Mouse (Mus musculus) midbrain, postnatal 0 days (tissue): Measurements from ENCODE around the gene Fancl. TPM values are rescaled to one million over a fixed set of nuclear protein-coding genes. Genes with fewer than 3 reads are reported as not detected.

Source experiments
- ATAC-seq: fragments of 200-750 bp; cut with Nextera tagmentation; 2 replicates; pipeline ENCODE4 v1.8.0; 2017; ENCODE audit warnings: moderate number of reproducible peaks, mild to moderate bottlenecking, moderate TSS enrichment, moderate library complexity; ENCODE audit not compliant: low FRiP score
- DNase-seq: peaks from one replicate; pipeline ENCODE4 v3.0.0-alpha.2; 2015; ENCODE audit warnings: low spot score
- H3K27ac ChIP-seq: fragments of 300-500 bp; sonication (generic); 2 replicates; pipeline ENCODE4 v1.5.1; 2014; ENCODE audit warnings: low read depth, mild to moderate bottlenecking, low read length, mixed read lengths
- H3K27me3 ChIP-seq: fragments of 300-500 bp; sonication (generic); 2 replicates; pipeline ENCODE4 v1.6.1; 2014; ENCODE audit warnings: low read length, control low read depth, mixed read lengths; ENCODE audit not compliant: insufficient read depth
- H3K36me3 ChIP-seq: fragments of 300-500 bp; sonication (generic); 2 replicates; pipeline ENCODE4 v1.6.1; 2014; ENCODE audit warnings: low read length, control low read depth, mixed read lengths; ENCODE audit not compliant: insufficient read depth
- H3K4me1 ChIP-seq: fragments of 300-500 bp; sonication (generic); 2 replicates; pipeline ENCODE4 v1.6.1; 2014; ENCODE audit warnings: mild to moderate bottlenecking, control low read depth, antibody characterized with exemption, low read length, mixed read lengths; ENCODE audit not compliant: insufficient read depth
- H3K4me2 ChIP-seq: fragments of 300-500 bp; sonication (generic); 2 replicates; pipeline ENCODE4 v1.6.1; 2014; ENCODE audit warnings: low read depth, mild to moderate bottlenecking, low read length, mixed read lengths; ENCODE audit not compliant: poor library complexity, severe bottlenecking
- H3K4me3 ChIP-seq: fragments of 300-500 bp; sonication (generic); 2 replicates; pipeline ENCODE4 v1.5.1; 2014; ENCODE audit warnings: low read depth, mild to moderate bottlenecking, low read length, moderate library complexity
- H3K9ac ChIP-seq: fragments of 300-500 bp; sonication (generic); replicated peaks from 2 replicates; pipeline ENCODE4 v1.6.1; 2014; ENCODE audit warnings: mild to moderate bottlenecking, low read length, moderate library complexity, mixed read lengths; ENCODE audit not compliant: poor library complexity, severe bottlenecking
- H3K9me3 ChIP-seq: fragments of 300-500 bp; sonication (generic); 2 replicates; pipeline ENCODE4 v1.6.1; 2016; ENCODE audit warnings: low read length, control low read depth
- CTCF ChIP-seq: IDR thresholded peaks from 2 replicates; pipeline ENCODE4 v1.5.1; 2016; ENCODE audit warnings: antibody characterized with exemption, mild to moderate bottlenecking
- WGBS: fragments of 180-500 bp; shearing (Covaris S2); extraction: QIAGEN DNeasy Blood & Tissue Kit; methylation state at CpG from one replicate; pipeline ENCODE4 v1.1.7; 2014; 5-methylcytosine and 5-hydroxymethylcytosine counted together
- polyA plus RNA-seq: library from polyadenylated mRNA; unstranded; fragments of >200 nt; fragmentation: Nextera tagmentation; extraction: Ambion mirVana; gene quantifications from 2 replicates; pipeline ENCODE4 v1.2.1, GENCODE M21; 2015
- total RNA-seq: library from RNA; depleted of rRNA; stranded (reverse); fragments of >200 nt; gene quantifications from 2 replicates; pipeline ENCODE4 v1.2.3, GENCODE M21; 2014

Fancl gene
- total and polyA plus RNA-seq, 2 experiments from 2014 or later, result 12.7 to 15.9 TPM

DNA sequence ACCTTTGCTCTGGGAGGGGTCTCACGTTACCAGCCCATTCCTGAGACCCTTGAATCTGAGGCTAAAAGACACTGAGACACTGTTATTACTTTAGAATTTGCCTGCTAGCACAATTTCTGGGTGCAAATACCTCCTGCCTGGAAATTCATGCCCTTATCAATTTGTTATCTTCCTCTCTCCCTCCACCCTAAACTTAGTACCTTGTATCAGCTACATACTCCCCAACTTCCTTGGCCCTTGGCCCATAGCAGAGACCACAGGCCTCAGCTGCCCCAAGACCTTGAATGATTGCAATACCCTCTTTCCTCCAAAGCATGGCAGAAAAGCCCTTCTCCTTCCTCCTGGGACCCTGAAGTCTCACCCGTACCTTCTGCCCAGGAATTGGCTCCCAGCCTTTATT is 65.3 kb downstream of the Fancl start:
- 87% methylated on average over 2 of the region's 2 CpGs for WGBS
- Histone ChIP-seq H3K4me2 (no peak overlapping the region), H3K9ac (no peak overlapping the region), H3K36me3 (no peaks in the 10 kb centered on the region), H3K27me3 (no peaks in the 10 kb centered on the region), H3K4me3 (no peak overlapping the region), H3K27ac (no peak overlapping the region), H3K9me3 (no peaks in the 10 kb centered on the region), H3K4me1 (no peaks in the 10 kb centered on the region)
- DNase-seq (no peak), ATAC-seq (no peak)
- TF ChIP-seq CTCF, result no peak

DNA sequence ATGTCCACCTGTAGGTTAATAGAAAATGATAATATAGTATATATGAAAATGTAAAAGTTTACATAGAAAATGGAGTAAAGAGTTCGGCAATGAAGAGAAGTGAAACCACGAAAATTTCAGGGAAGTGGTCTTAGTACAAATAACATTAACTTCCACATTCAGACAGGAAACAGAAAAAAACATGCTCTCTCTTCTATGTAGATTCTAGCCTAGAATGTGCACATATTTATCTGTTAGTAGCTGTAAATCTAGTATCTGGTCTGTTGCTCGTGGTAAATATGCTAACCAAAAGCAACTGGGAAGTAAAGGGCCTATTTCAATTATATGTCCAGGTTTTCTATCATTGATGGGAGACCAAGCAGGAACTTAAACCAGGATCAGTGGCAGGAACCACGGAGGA is 66.8 kb downstream of the Fancl start:
- no peak for TF ChIP-seq CTCF

DNA sequence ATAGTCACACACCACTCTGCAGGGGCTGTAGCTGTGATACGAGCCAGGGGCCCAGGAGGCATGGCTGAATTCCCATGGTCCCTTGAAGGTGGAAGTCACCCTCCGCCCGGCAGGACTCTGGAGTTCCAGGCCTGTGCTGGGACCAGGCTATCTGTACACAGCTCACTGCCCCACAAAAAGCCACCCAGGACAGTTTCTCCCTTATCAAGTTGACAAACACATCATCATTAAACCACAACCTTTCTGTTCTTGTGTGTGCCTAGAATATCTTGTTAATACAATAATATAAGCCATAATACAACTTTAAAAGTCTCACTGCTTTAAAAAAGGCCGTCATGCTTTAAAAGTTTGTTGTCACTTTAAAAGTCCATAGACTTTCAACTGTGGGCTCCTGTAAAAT is 68.1 kb downstream of the Fancl start:
- H3K27me3 ChIP-seq, result no peaks in the 10 kb centered on the region
- no peak overlapping the region for H3K9ac ChIP-seq
- H3K9me3 ChIP-seq, result no peaks in the 10 kb centered on the region
- no peak for DNase-seq
- no peaks in the 10 kb centered on the region for H3K36me3 ChIP-seq
- no peak overlapping the region for H3K4me3 ChIP-seq
- H3K27ac ChIP-seq, result no peak overlapping the region
- no peak for TF ChIP-seq CTCF
- no peak for ATAC-seq
- H3K4me2 ChIP-seq, result no peak overlapping the region
- 86% methylated on average over 4 of the region's 4 CpGs for WGBS
- no peaks in the 10 kb centered on the region for H3K4me1 ChIP-seq

More for the DNA sequence above, 66.8 kb downstream of the Fancl start:
- WGBS, result 90% methylated on average over 4 of the region's 4 CpGs
- Histone ChIP-seq H3K9ac (no peak overlapping the region), H3K36me3 (no peaks in the 10 kb centered on the region), H3K27ac (no peak overlapping the region), H3K9me3 (no peaks in the 10 kb centered on the region), H3K4me2 (no peak overlapping the region), H3K27me3 (no peaks in the 10 kb centered on the region), H3K4me3 (no peak overlapping the region), H3K4me1 (no peaks in the 10 kb centered on the region)
- no peak for ATAC-seq
- no peak for DNase-seq

DNA sequence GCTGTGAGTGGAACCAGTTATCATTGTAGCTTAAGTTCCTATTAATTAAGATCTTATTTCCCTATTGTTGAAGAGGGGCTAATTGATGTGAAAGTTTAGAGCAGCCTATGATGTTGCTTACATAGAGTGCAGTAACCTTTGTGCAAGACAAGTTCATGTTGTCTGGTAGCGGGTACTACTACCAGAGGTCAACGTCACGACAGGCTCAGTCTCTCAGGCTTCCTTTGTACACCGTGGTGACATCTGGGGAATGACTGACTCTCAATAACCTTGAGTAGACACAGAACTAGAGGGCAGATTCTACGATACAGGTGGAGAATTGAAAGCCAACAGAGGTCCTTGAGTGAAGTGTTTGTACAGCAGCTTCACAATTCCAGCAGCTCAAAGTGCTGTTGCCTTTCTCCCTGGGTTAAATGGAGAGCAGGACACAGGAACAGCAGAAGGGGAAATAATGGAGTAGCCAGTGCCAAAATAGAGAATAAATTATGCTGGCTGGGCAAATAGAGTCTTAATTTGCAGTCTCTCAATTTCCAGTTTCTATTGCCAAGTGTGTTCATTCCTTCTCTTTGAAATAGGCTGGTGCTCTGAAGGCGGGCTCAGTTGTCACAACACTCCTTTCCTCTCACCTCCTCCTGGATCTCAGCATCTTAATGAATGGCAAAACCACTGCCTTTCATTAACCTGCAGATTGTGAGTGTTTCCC is 91.3 kb downstream of the Fancl start:
- Histone ChIP-seq H3K4me2 (no peak overlapping the region), H3K4me3 (no peak overlapping the region), H3K36me3 (no peaks in the 10 kb centered on the region), H3K9me3 (no peaks in the 10 kb centered on the region), H3K27ac (no peak overlapping the region), H3K9ac (no peak overlapping the region), H3K27me3 (no peaks in the 10 kb centered on the region), H3K4me1 (no peaks in the 10 kb centered on the region)
- TF ChIP-seq CTCF, result no peak
- DNase-seq (no peak), ATAC-seq (no peak)
- 92% methylated on average over 6 of the region's 6 CpGs for WGBS

DNA sequence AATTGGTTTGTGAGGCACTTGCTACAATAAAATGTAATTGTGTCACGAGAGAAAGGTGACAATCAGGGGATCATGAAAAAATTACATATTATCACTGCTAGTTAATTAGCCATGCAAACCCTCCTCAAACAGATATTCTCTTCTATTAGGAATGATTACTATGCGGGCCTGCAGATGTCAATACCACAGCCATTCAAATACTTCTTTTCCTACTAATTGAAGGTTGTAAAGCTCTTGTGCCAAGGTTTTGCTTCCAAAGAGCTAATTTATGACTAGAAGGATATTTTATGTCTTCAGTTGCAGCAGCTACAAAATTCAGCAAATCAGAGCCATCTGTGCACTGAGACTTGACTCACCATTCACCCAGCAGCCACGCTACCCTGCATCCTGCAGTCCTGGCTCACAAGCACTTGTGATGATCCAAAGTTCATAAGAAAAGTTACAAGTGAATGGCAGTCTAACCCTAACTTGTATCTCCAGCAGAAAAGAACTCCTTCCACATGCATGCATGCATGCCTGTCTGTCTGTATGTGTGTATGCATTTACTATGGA is 95.8 kb downstream of the Fancl start:
- no peaks in the 10 kb centered on the region for H3K27me3 ChIP-seq
- no peaks in the 10 kb centered on the region for H3K4me1 ChIP-seq
- ATAC-seq, result no peak
- no peak overlapping the region for H3K4me3 ChIP-seq
- TF ChIP-seq CTCF, result no peak
- no peak overlapping the region for H3K4me2 ChIP-seq
- H3K36me3 ChIP-seq, result no peaks in the 10 kb centered on the region
- WGBS, result 87% methylated on average over 3 of the region's 3 CpGs
- H3K9ac ChIP-seq, result no peak overlapping the region
- no peaks in the 10 kb centered on the region for H3K9me3 ChIP-seq
- no peak overlapping the region for H3K27ac ChIP-seq
- no peak for DNase-seq

DNA sequence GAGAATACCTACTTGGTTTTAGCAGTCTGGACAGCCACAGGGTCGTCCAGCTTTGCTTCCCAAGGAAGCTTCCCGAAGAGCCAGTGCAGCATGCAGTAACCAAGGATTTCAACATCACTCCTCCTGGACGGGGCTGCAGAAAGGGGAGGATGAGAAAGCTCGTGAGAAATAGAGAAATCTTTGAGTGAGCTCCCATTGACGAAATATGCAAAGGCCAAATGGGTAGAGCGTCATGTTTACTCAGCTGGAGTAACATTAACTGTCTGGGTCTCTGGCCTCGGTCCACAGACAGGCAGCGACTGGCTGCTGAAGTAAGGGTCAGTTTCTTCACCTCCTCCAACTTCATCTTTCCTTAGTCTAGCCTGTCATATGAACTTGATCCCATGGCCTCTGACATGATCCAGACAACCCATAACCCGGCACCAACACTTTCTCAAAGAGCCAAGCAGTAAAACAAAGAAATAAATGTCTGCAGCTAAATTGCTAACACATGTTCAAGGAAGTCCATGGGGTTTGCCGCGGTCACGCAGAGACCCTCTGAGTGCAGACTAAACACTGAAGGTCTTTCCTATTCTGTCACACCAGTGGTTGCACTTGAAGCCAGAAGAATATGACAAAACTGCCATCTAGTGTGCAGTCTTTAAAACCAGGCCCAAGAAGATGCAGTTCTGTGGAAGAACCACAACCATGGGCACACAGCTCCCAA is 104.0 kb downstream of the Fancl start:
- Histone ChIP-seq H3K36me3 (no peaks in the 10 kb centered on the region), H3K4me3 (no peak overlapping the region), H3K9me3 (no peaks in the 10 kb centered on the region), H3K4me2 (no peak overlapping the region), H3K4me1 (no peaks in the 10 kb centered on the region), H3K9ac (no peak overlapping the region), H3K27ac (no peak overlapping the region), H3K27me3 (no peaks in the 10 kb centered on the region)
- 76% methylated on average over 12 of the region's 12 CpGs for WGBS
- peak; percentile 81 for TF ChIP-seq CTCF
- ATAC-seq (0 out of 2 replicates have a peak, but pooled peaks have one; percentile 58), DNase-seq (peak; percentile 78)
